Mouse (Mus musculus) midbrain, embryonic 10.5 days (tissue): ENCODE data around the gene Arxes1. TPM values are rescaled to one million over a fixed set of nuclear protein-coding genes. Genes with fewer than 3 reads are reported as not detected.
A peak's percentile ranks its signal among the peaks of the same experiment; 100 is the strongest.
"Not testable (repeated sequence)": the region's sequence is repeated elsewhere in the genome, so short reads cannot be mapped to it uniquely, and the experiment has no call there.

Experiments
- DNase-seq: peaks from one replicate; pipeline ENCODE4 v3.0.0-alpha.2; 2017; ENCODE audit warnings: low spot score
- H3K27ac ChIP-seq: fragments of 300-500 bp; sonication (generic); replicated peaks from 2 replicates; pipeline ENCODE4 v1.5.1; 2016; ENCODE audit warnings: mild to moderate bottlenecking
- H3K27me3 ChIP-seq: fragments of 300-500 bp; sonication (generic); 2 replicates; pipeline ENCODE4 v1.6.1; 2016; ENCODE audit warnings: low read depth, mild to moderate bottlenecking; ENCODE audit not compliant: poor library complexity, severe bottlenecking
- H3K36me3 ChIP-seq: fragments of 300-500 bp; sonication (generic); 2 replicates; pipeline ENCODE4 v1.6.1; 2016; ENCODE audit warnings: mild to moderate bottlenecking, moderate library complexity
- H3K4me1 ChIP-seq: fragments of 300-500 bp; sonication (generic); 2 replicates; pipeline ENCODE4 v1.6.1; 2016
- H3K4me3 ChIP-seq: fragments of 300-500 bp; sonication (generic); 2 replicates; pipeline ENCODE4 v1.5.1; 2016; ENCODE audit warnings: mild to moderate bottlenecking, moderate library complexity
- H3K9me3 ChIP-seq: fragments of 300-500 bp; sonication (generic); replicated peaks from 2 replicates; pipeline ENCODE4 v1.6.1; 2016; ENCODE audit warnings: mild to moderate bottlenecking
- WGBS: fragments of 180-500 bp; shearing (Covaris S2); methylation state at CpG from one replicate; pipeline ENCODE4 v1.1.7; 2016; 5-methylcytosine and 5-hydroxymethylcytosine counted together
- polyA plus RNA-seq: library from polyadenylated mRNA; unstranded; fragments of >200 nt; fragmentation: Nextera tagmentation; extraction: Ambion mirVana; gene quantifications from 2 replicates; pipeline ENCODE4 v1.2.1, GENCODE M21; 2016

Arxes1 gene
- 41.6 and 45.7 TPM in 2 replicates for polyA plus RNA-seq

GRCm38 (mm10) chrX:136032799-136033763 is at the start of gene Arxes1:
Gene Arxes1, plus strand, starts transcription at chrX:136033367.
- peak within 1 kb of the TSS; percentile 65; the same call in 1 of the 2 replicates for H3K27ac ChIP-seq
- H3K9me3 ChIP-seq, H3K36me3 ChIP-seq: not testable (repeated sequence)
- peaks cover 44% of the 10 kb centered on the region for H3K27me3 ChIP-seq
- peak within 1 kb of the TSS; percentile 45 for H3K4me3 ChIP-seq
- DNase-seq, result peak; percentile 39
- WGBS, result 7% methylated on average over 22 of the region's 49 CpGs
- peaks cover 15% of the 10 kb centered on the region; the same call in 1 of the 2 replicates for H3K4me1 ChIP-seq

- H3K9me3 ChIP-seq, result no peaks in the 10 kb centered on the region
Measured at GRCm38 (mm10) chrX:135984539-135985260, 48.5 kb upstream of the Arxes1 start.

GRCm38 (mm10) chrX:135986267-135986666 is 46.9 kb upstream of the Arxes1 start:
- no peak for DNase-seq
- H3K4me3 ChIP-seq, result no peak overlapping the region
- no peak overlapping the region for H3K27ac ChIP-seq
- H3K4me1 ChIP-seq, result peaks cover 8% of the 10 kb centered on the region
- H3K27me3 ChIP-seq, result peaks cover 8% of the 10 kb centered on the region
- H3K36me3 ChIP-seq, result no peaks in the 10 kb centered on the region
- no peaks in the 10 kb centered on the region for H3K9me3 ChIP-seq
- WGBS, result 96% methylated on average over 3 of the region's 3 CpGs

More at GRCm38 (mm10) chrX:135984539-135985260, 48.5 kb upstream of the Arxes1 start:
- DNase-seq, result no peak
- Histone ChIP-seq H3K27ac (peak overlapping the region; percentile 42), H3K4me3 (no peak overlapping the region), H3K27me3 (peaks cover 5% of the 10 kb centered on the region), H3K36me3 (no peaks in the 10 kb centered on the region), H3K4me1 (peaks cover 8% of the 10 kb centered on the region)
- 66% methylated on average over 6 of the region's 6 CpGs for WGBS

- Histone ChIP-seq H3K9me3 (no peaks in the 10 kb centered on the region), H3K4me1 (peaks cover 7% of the 10 kb centered on the region; the same call in 1 of the 2 replicates), H3K4me3 (no peak overlapping the region), H3K36me3 (no peaks in the 10 kb centered on the region), H3K27ac (no peak overlapping the region), H3K27me3 (peaks cover 11% of the 10 kb centered on the region; the same call in 1 of the 2 replicates)
- 66% methylated on average over 2 of the region's 2 CpGs for WGBS
- no peak for DNase-seq
Measured at GRCm38 (mm10) chrX:135990661-135991060, 42.5 kb upstream of the Arxes1 start.

GRCm38 (mm10) chrX:135993192-135993594 is 40.0 kb upstream of the Arxes1 start:
- 36% methylated on average over 2 of the region's 3 CpGs for WGBS
- not testable (repeated sequence) for H3K4me1 ChIP-seq, H3K9me3 ChIP-seq, H3K36me3 ChIP-seq
- peak overlapping the region; percentile 29; the same call in 1 of the 2 replicates for H3K4me3 ChIP-seq
- peak overlapping the region; percentile 78 for H3K27ac ChIP-seq
- H3K27me3 ChIP-seq, result peaks cover 16% of the 10 kb centered on the region; the same call in 1 of the 2 replicates
- peak; percentile 30 for DNase-seq

- not testable (repeated sequence) for H3K9me3 ChIP-seq, H3K4me1 ChIP-seq, DNase-seq, H3K36me3 ChIP-seq
- Histone ChIP-seq H3K4me3 (peak within 1 kb of the TSS; percentile 47), H3K27ac (peak within 1 kb of the TSS; percentile 78), H3K27me3 (peaks cover 11% of the 10 kb centered on the region; the same call in 1 of the 2 replicates)
- WGBS, result 13% methylated on average over 25 of the region's 39 CpGs
Measured at GRCm38 (mm10) chrX:135993664-135994119, 39.5 kb upstream of the Arxes1 start, which contains the start of gene Arxes2. Gene Arxes2, plus strand, starts transcription at chrX:135993824.

GRCm38 (mm10) chrX:136007199-136007843 is 25.8 kb upstream of the Arxes1 start:
- H3K36me3 ChIP-seq, result no peaks in the 10 kb centered on the region
- WGBS, result 18% methylated on average over 5 of the region's 5 CpGs
- DNase-seq, result peak; percentile 13
- peaks cover 15% of the 10 kb centered on the region for H3K4me1 ChIP-seq
- H3K27me3 ChIP-seq, result peaks cover 17% of the 10 kb centered on the region
- peak overlapping the region; percentile 67 for H3K27ac ChIP-seq
- no peaks in the 10 kb centered on the region for H3K9me3 ChIP-seq
- H3K4me3 ChIP-seq, result no peak overlapping the region

GRCm38 (mm10) chrX:136014392-136014791 is 18.8 kb upstream of the Arxes1 start:
- 43% methylated on average over 2 of the region's 2 CpGs for WGBS
- H3K36me3 ChIP-seq, result no peaks in the 10 kb centered on the region
- H3K4me3 ChIP-seq, result no peak overlapping the region
- no peaks in the 10 kb centered on the region for H3K4me1 ChIP-seq
- no peaks in the 10 kb centered on the region for H3K9me3 ChIP-seq
- no peak overlapping the region for H3K27ac ChIP-seq
- peaks cover 15% of the 10 kb centered on the region for H3K27me3 ChIP-seq
- no peak for DNase-seq

GRCm38 (mm10) chrX:136030331-136030730 is 2.8 kb upstream of the Arxes1 start:
- no peak for DNase-seq
- 74% methylated on average over 1 of the region's 1 CpGs for WGBS
- H3K36me3 ChIP-seq, result no peaks in the 10 kb centered on the region
- H3K9me3 ChIP-seq, result no peaks in the 10 kb centered on the region
- H3K27ac ChIP-seq, result no peak overlapping the region
- no peak overlapping the region for H3K4me3 ChIP-seq
- peaks cover 15% of the 10 kb centered on the region; the same call in 1 of the 2 replicates for H3K4me1 ChIP-seq
- peaks cover 47% of the 10 kb centered on the region for H3K27me3 ChIP-seq

- 84% methylated on average over 1 of the region's 1 CpGs for whole genome bisulfite sequencing
- no peak overlapping the region for H3K27ac ChIP-seq
- no peak for DNase-seq
- no peaks in the 10 kb centered on the region for H3K4me1 ChIP-seq
- no peak overlapping the region for H3K4me3 ChIP-seq
- no peaks in the 10 kb centered on the region for H3K9me3 ChIP-seq
- H3K27me3 ChIP-seq, result peaks cover 23% of the 10 kb centered on the region
- no peaks in the 10 kb centered on the region for H3K36me3 ChIP-seq
Measured at GRCm38 (mm10) chrX:136043726-136044125, 10.6 kb downstream of the Arxes1 start.

- WGBS, result 23% methylated on average over 5 of the region's 5 CpGs
- no peak overlapping the region for H3K4me3 ChIP-seq
- peak; percentile 44 for DNase-seq
- H3K9me3 ChIP-seq, result no peaks in the 10 kb centered on the region
- no peaks in the 10 kb centered on the region for H3K4me1 ChIP-seq
- H3K27ac ChIP-seq, result no peak overlapping the region
- no peaks in the 10 kb centered on the region for H3K36me3 ChIP-seq
- H3K27me3 ChIP-seq, result peaks cover 25% of the 10 kb centered on the region
Measured at GRCm38 (mm10) chrX:136047528-136047927, 14.4 kb downstream of the Arxes1 start.

- Histone ChIP-seq H3K4me3 (no peak overlapping the region), H3K27ac (no peak overlapping the region), H3K36me3 (no peaks in the 10 kb centered on the region), H3K27me3 (peaks cover 21% of the 10 kb centered on the region), H3K4me1 (no peaks in the 10 kb centered on the region), H3K9me3 (no peaks in the 10 kb centered on the region)
- DNase-seq, result no peak
- WGBS, result 72% methylated on average over 2 of the region's 2 CpGs
Measured at GRCm38 (mm10) chrX:136051219-136051618, 18.1 kb downstream of the Arxes1 start.
